8 mouse cellular contexts compared by ENCODE assay signal in genomic region chr9:21288404-21289336, GRCm38 (mm10). TPM values are rescaled to one million over a fixed set of nuclear protein-coding genes. Genes with fewer than 3 reads are reported as not detected.
DNase-seq lines count a peak whose midpoint lies in the region; ATAC-seq and TF ChIP-seq lines count a peak whose summit lies in the region.
"Had no signal": no experiment of that assay in that cellular context is flagged by ENCODE, and none has a peak within 500 bp of the region (broad histone marks: within the 10 kb centered on the region; RNA-seq: fewer than 3 reads in every experiment).

No protein-coding gene starts in this region.

- H3K27ac ChIP-seq in spleen, adult 2 months (ENCODE audit: insufficient read depth, low read length): peak overlapping the region; percentile 94
- H3K27ac ChIP-seq in embryonic facial prominence, embryonic 10.5 days (replicated peaks): peak overlapping the region; percentile 89
- peak overlapping the region; percentile 91 for H3K27ac ChIP-seq in hindbrain, postnatal 0 days
- H3K27ac ChIP-seq in macrophage: peak overlapping the region; percentile 84

- peak; percentile 37 to 39 for DNase-seq in spleen, adult 2 months (ENCODE audit: low read depth in 1 of 2, low spot score in 2 of 2)
- no peak for DNase-seq in spleen, adult 12 weeks (ENCODE audit: low spot score)
- DNase-seq in embryonic facial prominence, embryonic 10.5 days (ENCODE audit: low spot score): no peak
- DNase-seq in hindbrain, postnatal 0 days (ENCODE audit: low spot score): peak; percentile 38
- DNase-seq in thymus, postnatal 36 days: peak; percentile 58 to 75
- DNase-seq in left cerebral cortex, adult 9 months (ENCODE audit: low spot score in 2 of 2): no peak

- H3K4me3 ChIP-seq in spleen, adult 2 months (ENCODE audit: extremely low read depth, insufficient read depth, insufficient read length): peak overlapping the region; percentile 90
- peak overlapping the region; percentile 93 for H3K4me3 ChIP-seq in embryonic facial prominence, embryonic 10.5 days
- H3K4me3 ChIP-seq in hindbrain, postnatal 0 days (ENCODE audit: low read length): peak overlapping the region; percentile 76
- H3K4me3 ChIP-seq in macrophage (ENCODE audit: inconsistent target): peak overlapping the region; percentile 61

- TF ChIP-seq CTCF in spleen, adult 2 months (IDR thresholded peaks at IDR 0.05; ENCODE audit: extremely low read depth, insufficient read depth, insufficient read length, insufficient replicate concordance): no peak
- no peak for TF ChIP-seq CTCF in hindbrain, postnatal 0 days (IDR thresholded peaks at IDR 0.05; ENCODE audit: low read depth)

- WGBS in spleen, adult 2 months: 59% methylated on average over 13 of the region's 13 CpGs
- WGBS in embryonic facial prominence, embryonic 10.5 days: 82% methylated on average over 13 of the region's 13 CpGs
- WGBS in hindbrain, postnatal 0 days: 75% methylated on average over 13 of the region's 13 CpGs
- WGBS in macrophage (ENCODE audit: missing documents): 54% methylated on average over 13 of the region's 13 CpGs

- no peaks in the 10 kb centered on the region for H3K9me3 ChIP-seq in embryonic facial prominence, embryonic 10.5 days
- H3K9me3 ChIP-seq in hindbrain, postnatal 0 days (ENCODE audit: low read length): no peaks in the 10 kb centered on the region

- no peaks in the 10 kb centered on the region for H3K27me3 ChIP-seq in spleen, adult 2 months (ENCODE audit: control insufficient read depth, insufficient read depth, low read length)
- H3K27me3 ChIP-seq in embryonic facial prominence, embryonic 10.5 days (replicated peaks; ENCODE audit: low read depth, poor library complexity, severe bottlenecking): no peaks in the 10 kb centered on the region
- H3K27me3 ChIP-seq in hindbrain, postnatal 0 days (ENCODE audit: insufficient read depth, low read length): no peaks in the 10 kb centered on the region

- peaks cover 51% of the 10 kb centered on the region for H3K79me2 ChIP-seq in macrophage (ENCODE audit: inconsistent target)

- H3K4me2 ChIP-seq in hindbrain, postnatal 0 days (ENCODE audit: low read depth, low read length): peak overlapping the region; percentile 85

- H3K9ac ChIP-seq in hindbrain, postnatal 0 days (replicated peaks; ENCODE audit: low read length): peak overlapping the region; percentile 76

- H3K36me3 ChIP-seq in spleen, adult 2 months (ENCODE audit: control insufficient read depth, insufficient read depth, low read length): peaks cover 15% of the 10 kb centered on the region
- H3K36me3 ChIP-seq in embryonic facial prominence, embryonic 10.5 days (replicated peaks): peaks cover 28% of the 10 kb centered on the region
- H3K36me3 ChIP-seq in hindbrain, postnatal 0 days (ENCODE audit: insufficient read depth, low read length): peaks cover 4% of the 10 kb centered on the region; the same call in 1 of the 2 replicates
- peaks cover 19% of the 10 kb centered on the region for H3K36me3 ChIP-seq in macrophage (ENCODE audit: inconsistent target)

- no peak for TF ChIP-seq POLR2A in spleen, adult 2 months (IDR thresholded peaks at IDR 0.05; ENCODE audit: low read depth, low read length)

- ATAC-seq in hindbrain, postnatal 0 days: no peak

- peaks cover 10% of the 10 kb centered on the region; the same call in 1 of the 2 replicates for H3K4me1 ChIP-seq in spleen, adult 2 months (ENCODE audit: control insufficient read depth, insufficient read depth, insufficient read length)
- H3K4me1 ChIP-seq in embryonic facial prominence, embryonic 10.5 days: peaks cover 37% of the 10 kb centered on the region
- H3K4me1 ChIP-seq in hindbrain, postnatal 0 days (ENCODE audit: insufficient read depth, low read length): peaks cover 18% of the 10 kb centered on the region

RNA-seq across cellular contexts. Expression of gene Kri1, which starts 0.9 kb away (rescaled TPM):
- 40.8 and 43.1 TPM in 2 replicates for polyA plus RNA-seq in spleen, adult 2 months (2012; rRNA removed)
- 16.2 and 18.0 TPM in 2 replicates for polyA plus RNA-seq in embryonic facial prominence, embryonic 10.5 days (2016; fragmentation: Nextera tagmentation; extraction: Ambion mirVana)
- 14.8 and 15.3 TPM in 2 replicates for total RNA-seq in hindbrain, postnatal 0 days (2014; rRNA removed)
- polyA plus RNA-seq in hindbrain, postnatal 0 days (2015; fragmentation: Nextera tagmentation; extraction: Ambion mirVana): 10.9 and 11.8 TPM in 2 replicates
- total RNA-seq in macrophage (2018; cell fraction: chromatin; rRNA removed): 100 to 1,000 TPM in 23 of 26 experiments, 10 to 100 TPM in 3; 86.2 to 201 (median 143) TPM
- total RNA-seq in macrophage (2018; cell fraction: cytosol; rRNA removed): 10 to 100 TPM; 19.2 to 38.5 (median 29.8) TPM
- total RNA-seq in macrophage (2018; cell fraction: nucleus; rRNA removed): 100 to 1,000 TPM in 4 of 26 experiments, 10 to 100 TPM in 22; 43.4 to 123 (median 71.4) TPM
- polyA plus RNA-seq in macrophage (2018): 26.4 to 51.5 TPM (median 40.3 TPM) in 3 replicates

RNA-seq across cellular contexts. Expression of gene Cdkn2d, which starts 2.5 kb away (rescaled TPM):
- 87.4 and 115 TPM in 2 replicates for polyA plus RNA-seq in spleen, adult 2 months (2012; rRNA removed)
- 40.9 and 45.1 TPM in 2 replicates for polyA plus RNA-seq in embryonic facial prominence, embryonic 10.5 days (2016; fragmentation: Nextera tagmentation; extraction: Ambion mirVana)
- 115 and 123 TPM in 2 replicates for total RNA-seq in hindbrain, postnatal 0 days (2014; rRNA removed)
- polyA plus RNA-seq in hindbrain, postnatal 0 days (2015; fragmentation: Nextera tagmentation; extraction: Ambion mirVana): 134 and 142 TPM in 2 replicates
- 10 to 100 TPM in 1 of 26 experiments, 1 to 10 TPM in 20, under 1 TPM in 4, not detected in 1; 0.66 to 10.1 (median 2.3) TPM for total RNA-seq in macrophage (2018; cell fraction: chromatin; rRNA removed)
- total RNA-seq in macrophage (2018; cell fraction: cytosol; rRNA removed): 10 to 100 TPM in 23 of 26 experiments, 1 to 10 TPM in 3; 7.1 to 20.2 (median 15.3) TPM
- 10 to 100 TPM in 7 of 26 experiments, 1 to 10 TPM in 19; 3.1 to 18.0 (median 7.2) TPM for total RNA-seq in macrophage (2018; cell fraction: nucleus; rRNA removed)
- polyA plus RNA-seq in macrophage (2018): 6.1 to 12.6 TPM (median 9.8 TPM) in 3 replicates

RNA-seq across cellular contexts. Expression of gene Ap1m2, which starts 23.5 kb away (rescaled TPM):
- polyA plus RNA-seq in spleen, adult 2 months (2012; rRNA removed): 2.0 and 2.5 TPM in 2 replicates
- 16.8 and 18.6 TPM in 2 replicates for polyA plus RNA-seq in embryonic facial prominence, embryonic 10.5 days (2016; fragmentation: Nextera tagmentation; extraction: Ambion mirVana)
- total RNA-seq in hindbrain, postnatal 0 days (2014; rRNA removed): 2.5 and 7.0 TPM in 2 replicates
- 3.8 and 3.9 TPM in 2 replicates for polyA plus RNA-seq in hindbrain, postnatal 0 days (2015; fragmentation: Nextera tagmentation; extraction: Ambion mirVana)
- under 1 TPM in 1 of 26 experiments, not detected in 25; 0.30 TPM for total RNA-seq in macrophage (2018; cell fraction: chromatin; rRNA removed)
- under 1 TPM in 4 of 26 experiments, not detected in 22; 0.04 to 0.17 (median 0.10) TPM for total RNA-seq in macrophage (2018; cell fraction: cytosol; rRNA removed)
- total RNA-seq in macrophage (2018; cell fraction: nucleus; rRNA removed): under 1 TPM in 4 of 26 experiments, not detected in 22; 0.22 to 0.47 (median 0.32) TPM
- polyA plus RNA-seq in macrophage (2018): not detected in 3 replicates
- total RNA-seq: heart, postnatal 10 days had no signal

RNA-seq across cellular contexts. Expression of gene Atg4d, which starts 23.6 kb away (rescaled TPM):
- 44.8 and 48.4 TPM in 2 replicates for polyA plus RNA-seq in spleen, adult 2 months (2012; rRNA removed)
- 37.8 and 41.3 TPM in 2 replicates for polyA plus RNA-seq in embryonic facial prominence, embryonic 10.5 days (2016; fragmentation: Nextera tagmentation; extraction: Ambion mirVana)
- total RNA-seq in hindbrain, postnatal 0 days (2014; rRNA removed): 24.8 and 38.6 TPM in 2 replicates
- polyA plus RNA-seq in hindbrain, postnatal 0 days (2015; fragmentation: Nextera tagmentation; extraction: Ambion mirVana): 32.1 and 35.5 TPM in 2 replicates
- total RNA-seq in macrophage (2018; cell fraction: chromatin; rRNA removed): 10 to 100 TPM; 13.3 to 67.7 (median 37.2) TPM
- total RNA-seq in macrophage (2018; cell fraction: cytosol; rRNA removed): 10 to 100 TPM in 25 of 26 experiments, 1 to 10 TPM in 1; 9.9 to 21.9 (median 15.1) TPM
- total RNA-seq in macrophage (2018; cell fraction: nucleus; rRNA removed): 10 to 100 TPM; 10.5 to 54.0 (median 24.5) TPM
- 4.0 to 14.4 TPM (median 12.6 TPM) in 3 replicates for polyA plus RNA-seq in macrophage (2018)

RNA-seq across cellular contexts. Expression of gene Slc44a2, which starts 31.8 kb away (rescaled TPM):
- polyA plus RNA-seq in spleen, adult 2 months (2012; rRNA removed): 166 and 184 TPM in 2 replicates
- polyA plus RNA-seq in embryonic facial prominence, embryonic 10.5 days (2016; fragmentation: Nextera tagmentation; extraction: Ambion mirVana): 86.8 and 92.7 TPM in 2 replicates
- total RNA-seq in hindbrain, postnatal 0 days (2014; rRNA removed): 58.5 and 68.0 TPM in 2 replicates
- 52.6 and 58.8 TPM in 2 replicates for polyA plus RNA-seq in hindbrain, postnatal 0 days (2015; fragmentation: Nextera tagmentation; extraction: Ambion mirVana)
- 100 to 1,000 TPM in 1 of 26 experiments, 10 to 100 TPM in 25; 25.2 to 101 (median 61.2) TPM for total RNA-seq in macrophage (2018; cell fraction: chromatin; rRNA removed)
- total RNA-seq in macrophage (2018; cell fraction: cytosol; rRNA removed): 10 to 100 TPM; 27.4 to 55.5 (median 40.7) TPM
- 100 to 1,000 TPM in 1 of 26 experiments, 10 to 100 TPM in 25; 42.5 to 101 (median 72.8) TPM for total RNA-seq in macrophage (2018; cell fraction: nucleus; rRNA removed)
- 23.3 to 39.4 TPM (median 32.8 TPM) in 3 replicates for polyA plus RNA-seq in macrophage (2018)

Comparison
In these comparisons a context has a peak if more than half of its experiments do, and no peak if none do; other contexts are left out.
1. DNase-seq: peak in spleen, adult 2 months (2 of 2), hindbrain, postnatal 0 days (single experiment) and thymus, postnatal 36 days (2 of 2); none in spleen, adult 12 weeks (single experiment), embryonic facial prominence, embryonic 10.5 days (single experiment) and left cerebral cortex, adult 9 months (0 of 2).
2. Peak in every context shown above with its lines, with median percentiles within 50 percentile points of each other: H3K27ac ChIP-seq and H3K4me3 ChIP-seq.